In the genomic region with DNA sequence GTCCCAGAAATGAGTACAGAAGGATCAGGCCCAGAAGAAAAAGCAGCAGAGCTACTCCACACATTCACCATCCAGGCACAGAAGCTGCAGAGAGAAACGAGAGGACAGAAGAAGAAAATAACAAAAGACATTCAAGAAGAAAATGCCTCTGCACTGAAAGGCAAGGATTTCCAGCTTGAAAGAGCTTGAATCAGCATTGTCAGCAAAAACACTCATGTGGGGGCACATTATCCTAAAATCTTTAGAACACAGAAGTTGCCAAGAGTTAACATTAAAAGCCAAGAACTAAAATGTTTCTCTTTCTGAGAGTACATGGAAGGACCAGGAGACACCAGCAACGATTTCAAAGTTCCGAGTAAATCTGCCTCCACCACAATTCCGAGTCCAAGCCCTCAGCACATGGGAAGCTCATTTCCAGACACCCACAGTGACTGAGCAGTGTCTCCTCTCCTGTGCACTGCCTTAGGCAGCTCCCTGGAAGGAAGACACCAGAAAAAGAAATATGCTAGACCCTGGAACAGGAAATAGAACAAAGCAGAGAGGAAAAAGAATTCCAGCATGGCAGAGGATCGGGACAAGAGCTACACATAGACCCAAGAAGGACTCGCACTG, we compare ENCODE assay signal across 20 mouse cellular contexts.
A peak's percentile ranks its signal among the peaks of the same experiment; 100 is the strongest.
DNase-seq lines count a peak whose midpoint lies in the region; ATAC-seq and TF ChIP-seq lines count a peak whose summit lies in the region.
"Had no signal": no experiment of that assay in that cellular context is flagged by ENCODE, and none has a peak within 500 bp of the region (broad histone marks: within the 10 kb centered on the region; RNA-seq: fewer than 3 reads in every experiment).

No protein-coding gene starts in this region.

- H3K36me3 ChIP-seq in forebrain, embryonic 10.5 days (replicated peaks): no peaks in the 10 kb centered on the region
- no peaks in the 10 kb centered on the region for H3K36me3 ChIP-seq in forebrain, postnatal 0 days (ENCODE audit: insufficient read depth)
- no peaks in the 10 kb centered on the region for H3K36me3 ChIP-seq in hindbrain, embryonic 10.5 days
- no peaks in the 10 kb centered on the region for H3K36me3 ChIP-seq in hindbrain, embryonic 14.5 days (replicated peaks; ENCODE audit: control insufficient read depth, insufficient read depth)
- H3K36me3 ChIP-seq in CH12.LX (replicated peaks in 1 of 2; ENCODE audit: control insufficient read depth in 1 of 2, insufficient read depth in 1 of 2, low read length in 1 of 2): peaks cover 0 to 11% of the 10 kb centered on the region in 2 experiments
- H3K36me3 ChIP-seq: forebrain, embryonic 15.5 days; heart, embryonic 13.5 days; hindbrain, embryonic 12.5 days had no signal

- no peak for TF ChIP-seq CTCF in forebrain, postnatal 0 days (IDR thresholded peaks at IDR 0.05; ENCODE audit: low read depth)
- TF ChIP-seq CTCF in CH12.LX (conservative IDR thresholded peaks at IDR 0.05 in 1 of 2, IDR thresholded peaks at IDR 0.05 in 1 of 2; ENCODE audit: low read depth in 2 of 2, low read length in 2 of 2): no peak

- TF ChIP-seq POLR2A in CH12.LX (IDR thresholded peaks at IDR 0.05; ENCODE audit: low read depth, low read length): no peak

- 69% methylated on average over 6 of the region's 6 CpGs for WGBS in forebrain, embryonic 10.5 days
- 57% methylated on average over 6 of the region's 6 CpGs for WGBS in forebrain, postnatal 0 days
- WGBS in hindbrain, embryonic 10.5 days: 65% methylated on average over 6 of the region's 6 CpGs
- whole genome bisulfite sequencing in hindbrain, embryonic 14.5 days: 66% methylated on average over 6 of the region's 6 CpGs

- no peak overlapping the region for H3K9ac ChIP-seq in forebrain, postnatal 0 days
- H3K9ac ChIP-seq in hindbrain, embryonic 14.5 days: no peak overlapping the region
- H3K9ac ChIP-seq in CH12.LX (ENCODE audit: insufficient read depth, low read depth): no peak overlapping the region
- H3K9ac ChIP-seq: forebrain, embryonic 15.5 days; heart, embryonic 13.5 days; hindbrain, embryonic 12.5 days had no signal

- no peak for TF ChIP-seq RAD21 in CH12.LX (IDR thresholded peaks at IDR 0.05; ENCODE audit: low read depth, low read length)

- no peaks in the 10 kb centered on the region for H3K9me3 ChIP-seq in forebrain, embryonic 10.5 days
- H3K9me3 ChIP-seq in forebrain, postnatal 0 days (ENCODE audit: low read length): no peaks in the 10 kb centered on the region
- no peaks in the 10 kb centered on the region for H3K9me3 ChIP-seq in hindbrain, embryonic 10.5 days
- no peaks in the 10 kb centered on the region for H3K9me3 ChIP-seq in hindbrain, embryonic 14.5 days (ENCODE audit: control insufficient read depth, low read length)
- H3K9me3 ChIP-seq in CH12.LX (replicated peaks; ENCODE audit: low read length): no peaks in the 10 kb centered on the region
- H3K9me3 ChIP-seq: forebrain, embryonic 15.5 days; G1E; heart, embryonic 13.5 days; hindbrain, embryonic 12.5 days had no signal

- no peaks in the 10 kb centered on the region for H3K27me3 ChIP-seq in forebrain, embryonic 10.5 days (ENCODE audit: poor library complexity, severe bottlenecking)
- no peaks in the 10 kb centered on the region for H3K27me3 ChIP-seq in forebrain, postnatal 0 days (ENCODE audit: insufficient read depth, low read length)
- H3K27me3 ChIP-seq in hindbrain, embryonic 10.5 days (ENCODE audit: insufficient read depth, poor library complexity, severe bottlenecking): no peaks in the 10 kb centered on the region
- no peaks in the 10 kb centered on the region for H3K27me3 ChIP-seq in hindbrain, embryonic 14.5 days (ENCODE audit: control insufficient read depth, insufficient read depth, low read length)
- H3K27me3 ChIP-seq in CH12.LX (replicated peaks): no peaks in the 10 kb centered on the region
- H3K27me3 ChIP-seq: forebrain, embryonic 15.5 days; heart, embryonic 13.5 days; hindbrain, embryonic 12.5 days had no signal

- TF ChIP-seq EP300 in CH12.LX (IDR thresholded peaks at IDR 0.05; ENCODE audit: low read length): no peak

- no peak overlapping the region for H3K4me2 ChIP-seq in forebrain, postnatal 0 days (ENCODE audit: low read depth)
- H3K4me2 ChIP-seq in hindbrain, embryonic 14.5 days (replicated peaks): no peak overlapping the region
- H3K4me2 ChIP-seq in CH12.LX (ENCODE audit: insufficient read depth, low read depth, poor library complexity, severe bottlenecking): no peak overlapping the region
- H3K4me2 ChIP-seq: forebrain, embryonic 15.5 days; heart, embryonic 13.5 days; hindbrain, embryonic 12.5 days had no signal

- no peak for DNase-seq in forebrain, embryonic 10.5 days (ENCODE audit: extremely low spot score, low spot score)
- DNase-seq in forebrain, postnatal 0 days: no peak
- DNase-seq in hindbrain, embryonic 10.5 days (ENCODE audit: low spot score): no peak
- DNase-seq in hindbrain, embryonic 14.5 days (ENCODE audit: low spot score): no peak
- no peak for DNase-seq in CH12.LX (ENCODE audit: extremely low read depth)
- DNase-seq in brain, adult 2 months (ENCODE audit: low read depth, low spot score): peak; percentile 57
- no peak for DNase-seq in urinary bladder, adult 2 months (ENCODE audit: low spot score)
- DNase-seq in adrenal gland, adult 8-10 months: no peak
- DNase-seq: adrenal gland, postnatal 10 days; cerebellum, adult 18-20 months; gastrocnemius, postnatal 25 days; heart, postnatal 36 days; kidney, adult 11 months; kidney, adult 9 months had no signal

- H3K27ac ChIP-seq in forebrain, embryonic 10.5 days: 0 out of 2 replicates have a peak overlapping the region, but pooled peaks have one; percentile 16
- H3K27ac ChIP-seq in forebrain, postnatal 0 days (ENCODE audit: low read depth, low read length): no peak overlapping the region
- peak overlapping the region; percentile 2; the same call in 1 of the 2 replicates for H3K27ac ChIP-seq in hindbrain, embryonic 10.5 days
- H3K27ac ChIP-seq in hindbrain, embryonic 14.5 days: no peak overlapping the region
- H3K27ac ChIP-seq in CH12.LX (ENCODE audit: insufficient read depth, low read depth): no peak overlapping the region
- H3K27ac ChIP-seq: forebrain, embryonic 15.5 days; heart, embryonic 13.5 days; hindbrain, embryonic 12.5 days; hindbrain, postnatal 0 days had no signal

- peaks cover 9% of the 10 kb centered on the region for H3K4me1 ChIP-seq in forebrain, embryonic 10.5 days
- H3K4me1 ChIP-seq in forebrain, postnatal 0 days (ENCODE audit: insufficient read depth): no peaks in the 10 kb centered on the region
- H3K4me1 ChIP-seq in hindbrain, embryonic 10.5 days (replicated peaks): peaks cover 13% of the 10 kb centered on the region
- H3K4me1 ChIP-seq in hindbrain, embryonic 14.5 days (replicated peaks; ENCODE audit: control insufficient read depth, insufficient read depth, low read length): no peaks in the 10 kb centered on the region; the same call in 1 of the 2 replicates
- peaks cover 2 to 13% of the 10 kb centered on the region in 2 experiments; a peak in 3 of 4 replicates for H3K4me1 ChIP-seq in CH12.LX (ENCODE audit: control insufficient read depth in 1 of 2, insufficient read depth in 2 of 2)
- H3K4me1 ChIP-seq: forebrain, embryonic 15.5 days had no signal

- ATAC-seq in forebrain, postnatal 0 days: no peak
- ATAC-seq in hindbrain, embryonic 14.5 days (ENCODE audit: low FRiP score): no peak
- ATAC-seq: forebrain, embryonic 15.5 days; hindbrain, postnatal 0 days had no signal

- H3K4me3 ChIP-seq in forebrain, embryonic 10.5 days: no peak overlapping the region
- no peak overlapping the region for H3K4me3 ChIP-seq in forebrain, postnatal 0 days (ENCODE audit: low read depth, low read length)
- H3K4me3 ChIP-seq in hindbrain, embryonic 10.5 days: no peak overlapping the region
- no peak overlapping the region for H3K4me3 ChIP-seq in hindbrain, embryonic 14.5 days (replicated peaks; ENCODE audit: low read length)
- H3K4me3 ChIP-seq in CH12.LX (replicated peaks in 1 of 3; ENCODE audit: low read depth in 2 of 3, low read length in 2 of 3, poor library complexity in 1 of 3): no peak overlapping the region
- H3K4me3 ChIP-seq: erythroblast, embryonic 14.5 days; forebrain, embryonic 15.5 days; heart, embryonic 13.5 days; hindbrain, embryonic 12.5 days had no signal

- dilution Hi-C loops in CH12.LX (cut with MboI; ENCODE audit: extremely low pct_ligation_motif_present, extremely low pct_unique_long_range_greater_than_20kb, low sequenced_read_pairs): no loop called here

- H3K79me2 ChIP-seq in CH12.LX (replicated peaks; ENCODE audit: control insufficient read depth, extremely low read depth, insufficient read depth, poor library complexity, severe bottlenecking): no peaks in the 10 kb centered on the region

- in situ Hi-C loops in CH12.LX (cut with MboI; ENCODE audit: low pct_ligation_motif_present, low pct_unique_long_range_greater_than_20kb, low sequenced_read_pairs): loop anchor here (25.0 kb wide), 1 partner anchor 541 kb away; no protein-coding TSS in a partner anchor

TF ChIP-seq in CH12.LX, 34 proteins besides CTCF, POLR2A, EP300 and RAD21:
- TF ChIP-seq NELFE (IDR thresholded peaks at IDR 0.05; ENCODE audit: low read depth, low read length) (no peak), JUN (IDR thresholded peaks at IDR 0.05; ENCODE audit: insufficient read depth, low read depth, low read length) (no peak), CHD2 (IDR thresholded peaks at IDR 0.05; ENCODE audit: low read length) (no peak), ZMIZ1 (IDR thresholded peaks at IDR 0.05; ENCODE audit: low read depth, low read length) (no peak), CHD1 (IDR thresholded peaks at IDR 0.05; ENCODE audit: low read depth, low read length) (no peak), HCFC1 (IDR thresholded peaks at IDR 0.05; ENCODE audit: low read depth, low read length) (no peak), MAFK (IDR thresholded peaks at IDR 0.05; ENCODE audit: insufficient replicate concordance, low read length) (peak; percentile 52; the same call in 1 of the 2 replicates)

Comparison
In these comparisons a context has a peak if more than half of its experiments do, and no peak if none do; other contexts are left out.
1. H3K27ac ChIP-seq: peak in forebrain, embryonic 10.5 days (single experiment) and hindbrain, embryonic 10.5 days (single experiment); none in forebrain, postnatal 0 days (single experiment), hindbrain, embryonic 14.5 days (single experiment) and CH12.LX (single experiment).